Mouse (Mus musculus): ENCODE data around the gene Taz. TPM values are rescaled to one million over a fixed set of nuclear protein-coding genes. Genes with fewer than 3 reads are reported as not detected.
A peak's percentile ranks its signal among the peaks of the same experiment; 100 is the strongest.

Gene Taz
- 43.2 and 52.9 TPM in 2 replicates for polyA plus RNA-seq (2011; ENCODE audit: insufficient read length, low read depth, missing spikeins)

DNA sequence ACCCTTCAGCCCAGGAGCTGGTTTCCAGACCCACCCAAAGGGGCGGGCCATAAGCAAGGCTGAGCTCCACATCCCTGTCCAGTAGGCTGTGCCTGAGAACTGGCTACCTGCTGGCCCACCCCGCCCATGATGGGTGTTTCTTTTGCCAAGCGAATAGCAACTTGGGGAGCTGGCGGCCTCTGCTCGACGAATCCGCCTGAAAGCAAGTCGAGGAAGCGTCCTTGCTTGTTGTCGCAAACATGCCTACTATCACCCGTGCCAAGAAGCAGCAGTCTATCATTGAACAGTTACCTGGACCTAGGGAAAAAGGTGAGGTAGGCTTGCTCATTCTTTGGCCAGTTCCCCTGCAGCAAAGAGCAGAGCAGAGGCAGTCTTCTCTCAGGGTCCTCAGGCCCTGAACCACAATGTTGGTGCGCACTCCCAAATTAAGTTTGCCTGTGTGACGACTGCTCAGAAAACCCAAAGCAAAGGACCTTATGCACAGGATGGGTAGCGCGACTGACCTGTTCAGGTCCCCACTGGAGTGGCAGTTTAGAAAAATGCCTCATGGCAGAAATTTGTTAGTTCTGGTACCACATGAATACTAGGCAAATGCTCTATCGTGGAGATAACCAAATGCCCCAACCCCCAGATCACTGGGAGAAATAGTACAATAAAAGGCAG lies at the start of gene Taz, which contains the start of gene Dnase1l1:
Gene Taz (plus strand): TSS at position 181 of the 663 bp plus-strand sequence.
Gene Dnase1l1 (minus strand): TSS at position 606 of the 663 bp plus-strand sequence.
- TF ChIP-seq POLR2A (IDR thresholded peaks at IDR 0.05; ENCODE audit: low read depth, low read length) (peak; percentile 65), CTCF (IDR thresholded peaks at IDR 0.05; ENCODE audit: borderline replicate concordance, insufficient read depth, low read length) (no peak)
- no peaks in the 10 kb centered on the region for H3K4me1 ChIP-seq (ENCODE audit: control insufficient read depth, insufficient read depth, low read length)
- peak within 1 kb of the TSS; percentile 86 for H3K27ac ChIP-seq (ENCODE audit: insufficient read depth, low read length)
- H3K4me3 ChIP-seq (ENCODE audit: insufficient read depth, low read length) = peak within 1 kb of the TSS; percentile 87

DNA sequence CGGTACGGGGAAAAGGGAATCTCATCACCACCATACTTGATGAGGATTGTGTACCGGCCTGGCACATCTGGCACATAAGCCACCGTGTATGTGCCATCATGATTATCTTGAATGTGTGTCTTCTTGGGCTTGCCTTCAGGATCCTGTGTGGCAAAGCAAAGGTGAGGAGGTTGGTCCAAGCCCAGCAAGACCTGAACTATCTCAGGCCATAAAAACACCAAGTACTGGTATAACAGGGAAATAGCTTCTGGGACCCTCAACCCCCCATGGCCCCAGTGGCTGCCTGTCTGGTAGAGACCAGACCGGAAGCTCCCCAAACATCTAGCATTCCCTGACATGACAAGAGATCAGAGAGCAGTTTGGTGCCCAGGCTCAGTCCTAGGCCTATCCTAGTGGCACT lies 48.5 kb upstream of the Taz start:
- TF ChIP-seq POLR2A (IDR thresholded peaks at IDR 0.05; ENCODE audit: low read depth, low read length) (no peak), CTCF (IDR thresholded peaks at IDR 0.05; ENCODE audit: borderline replicate concordance, insufficient read depth, low read length) (no peak)
- Histone ChIP-seq H3K4me1 (ENCODE audit: control insufficient read depth, insufficient read depth, low read length) (no peaks in the 10 kb centered on the region), H3K27ac (ENCODE audit: insufficient read depth, low read length) (no peak overlapping the region), H3K4me3 (ENCODE audit: insufficient read depth, low read length) (no peak overlapping the region)

DNA sequence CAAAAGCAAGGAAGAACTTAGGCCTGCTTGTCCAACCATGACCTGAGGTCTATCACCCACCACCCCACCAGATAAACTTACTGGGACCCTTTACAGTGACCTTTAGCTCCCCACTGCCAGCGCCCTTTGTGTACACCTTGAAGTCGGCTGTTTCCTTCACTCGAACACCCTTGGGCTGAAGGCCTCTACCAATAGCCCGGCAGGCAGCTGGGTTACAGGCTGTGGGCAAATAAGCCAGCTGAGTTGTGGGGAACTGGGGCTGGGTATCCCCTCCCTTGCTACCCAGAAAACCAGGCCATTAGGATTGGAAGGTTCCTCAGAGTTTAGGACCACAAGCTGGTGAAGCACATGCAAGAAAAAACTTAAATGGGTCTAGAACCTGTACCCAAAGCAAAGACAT lies 41.4 kb upstream of the Taz start:
- no peaks in the 10 kb centered on the region; the same call in 1 of the 2 replicates for H3K4me1 ChIP-seq (ENCODE audit: control insufficient read depth, insufficient read depth, low read length)
- H3K4me3 ChIP-seq (ENCODE audit: insufficient read depth, low read length) = no peak overlapping the region
- H3K27ac ChIP-seq (ENCODE audit: insufficient read depth, low read length) = no peak overlapping the region
- TF ChIP-seq POLR2A (IDR thresholded peaks at IDR 0.05; ENCODE audit: low read depth, low read length) = no peak
- no peak for TF ChIP-seq CTCF (IDR thresholded peaks at IDR 0.05; ENCODE audit: borderline replicate concordance, insufficient read depth, low read length)

DNA sequence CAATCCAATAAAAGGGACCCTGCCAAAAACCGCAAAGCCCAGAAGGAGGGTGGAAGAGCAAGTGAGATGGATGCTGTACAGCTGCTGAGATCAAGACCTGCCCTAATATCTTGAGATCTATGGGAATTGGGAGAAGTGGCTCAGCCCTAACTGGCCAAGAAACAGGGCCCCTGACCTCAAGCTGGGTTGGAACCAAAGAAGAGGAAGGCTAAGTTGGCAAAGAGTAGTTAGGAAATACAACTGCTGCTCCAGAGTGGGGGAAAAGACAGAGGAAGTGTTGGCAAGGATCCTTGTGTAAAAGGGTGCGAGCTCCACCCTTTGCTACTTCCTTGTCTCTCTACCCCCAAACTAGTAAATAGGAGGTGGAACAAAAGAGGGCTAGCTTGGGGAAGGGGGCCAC lies 38.3 kb upstream of the Taz start:
- H3K4me3 ChIP-seq (ENCODE audit: insufficient read depth, low read length) = peak overlapping the region; percentile 94
- H3K4me1 ChIP-seq (ENCODE audit: control insufficient read depth, insufficient read depth, low read length) = no peaks in the 10 kb centered on the region; the same call in 1 of the 2 replicates
- TF ChIP-seq CTCF (IDR thresholded peaks at IDR 0.05; ENCODE audit: borderline replicate concordance, insufficient read depth, low read length) = no peak
- H3K27ac ChIP-seq (ENCODE audit: insufficient read depth, low read length) = peak overlapping the region; percentile 95

DNA sequence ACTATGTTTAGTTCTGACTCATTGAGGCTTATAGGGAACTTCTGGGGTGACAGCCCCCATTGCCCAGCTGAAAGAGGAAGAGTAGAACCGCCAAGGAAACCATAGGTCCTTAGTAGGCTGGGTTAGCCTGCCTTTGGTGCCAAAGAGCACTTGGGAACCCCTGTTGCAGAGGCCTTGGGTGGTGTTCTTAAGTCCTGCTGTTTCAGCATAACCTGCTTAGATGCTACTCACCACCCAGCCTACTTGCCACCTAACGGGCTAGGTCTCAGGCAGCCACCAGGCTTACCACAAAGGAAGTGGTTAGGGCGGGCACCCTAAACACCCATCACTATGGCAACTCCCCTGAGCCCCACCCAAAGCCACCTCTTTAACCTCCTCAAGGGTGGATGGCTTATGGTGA lies 37.9 kb upstream of the Taz start:
- peak overlapping the region; percentile 94 for H3K4me3 ChIP-seq (ENCODE audit: insufficient read depth, low read length)
- no peak for TF ChIP-seq CTCF (IDR thresholded peaks at IDR 0.05; ENCODE audit: borderline replicate concordance, insufficient read depth, low read length)
- TF ChIP-seq POLR2A (IDR thresholded peaks at IDR 0.05; ENCODE audit: low read depth, low read length) = no peak
- H3K27ac ChIP-seq (ENCODE audit: insufficient read depth, low read length) = peak overlapping the region; percentile 95
- H3K4me1 ChIP-seq (ENCODE audit: control insufficient read depth, insufficient read depth, low read length) = no peaks in the 10 kb centered on the region; the same call in 1 of the 2 replicates

DNA sequence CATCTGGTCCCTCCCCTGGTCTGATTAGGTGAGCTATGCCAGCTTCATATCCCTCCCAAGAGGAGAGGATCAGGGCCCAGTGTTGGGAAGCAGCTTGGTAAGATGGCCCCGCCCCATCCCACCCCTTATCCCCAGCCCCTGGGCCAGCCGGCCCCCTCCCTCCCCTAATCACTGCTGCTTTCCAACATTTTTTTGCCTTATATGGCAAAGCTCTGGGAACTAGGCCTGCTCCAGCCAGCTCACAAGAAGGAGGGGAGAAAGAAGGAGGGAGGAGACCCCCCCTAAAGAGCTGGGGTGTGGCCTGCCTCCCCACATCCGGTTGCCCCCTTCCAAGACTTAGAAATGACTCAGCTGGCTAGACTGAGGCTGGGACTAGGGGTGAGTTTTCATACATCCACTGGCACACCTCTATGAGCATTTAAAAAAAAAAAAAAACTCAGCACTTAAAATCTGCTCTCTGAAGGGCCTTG lies 37.1 kb upstream of the Taz start:
- H3K4me1 ChIP-seq (ENCODE audit: control insufficient read depth, insufficient read depth, low read length) = no peaks in the 10 kb centered on the region; the same call in 1 of the 2 replicates
- TF ChIP-seq CTCF (IDR thresholded peaks at IDR 0.05; ENCODE audit: borderline replicate concordance, insufficient read depth, low read length) = no peak
- peak overlapping the region; percentile 94 for H3K4me3 ChIP-seq (ENCODE audit: insufficient read depth, low read length)
- peak overlapping the region; percentile 95 for H3K27ac ChIP-seq (ENCODE audit: insufficient read depth, low read length)

DNA sequence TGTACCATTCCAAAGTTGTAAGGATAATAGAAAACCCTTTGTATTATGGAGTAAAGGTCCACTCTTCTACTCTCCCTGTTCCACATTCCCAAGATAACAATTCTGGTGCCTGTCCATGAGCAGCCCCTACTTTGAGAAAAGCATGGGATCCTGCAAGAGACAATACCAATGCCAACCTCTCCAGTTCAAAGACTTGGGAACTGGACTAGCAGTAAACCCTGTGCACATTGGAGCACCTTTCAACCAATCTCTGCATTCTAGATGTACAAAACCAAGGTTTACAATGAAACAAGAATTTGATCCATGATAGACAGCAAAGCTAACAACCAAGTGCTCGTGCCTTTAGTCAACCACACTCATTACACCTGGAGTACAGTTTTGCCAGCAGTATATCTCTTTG lies 36.6 kb upstream of the Taz start:
- TF ChIP-seq CTCF (IDR thresholded peaks at IDR 0.05; ENCODE audit: borderline replicate concordance, insufficient read depth, low read length) = no peak
- TF ChIP-seq POLR2A (IDR thresholded peaks at IDR 0.05; ENCODE audit: low read depth, low read length) = no peak
- H3K4me1 ChIP-seq (ENCODE audit: control insufficient read depth, insufficient read depth, low read length) = peaks cover 1% of the 10 kb centered on the region; the same call in 1 of the 2 replicates
- peak overlapping the region; percentile 94 for H3K27ac ChIP-seq (ENCODE audit: insufficient read depth, low read length)
- peak overlapping the region; percentile 94 for H3K4me3 ChIP-seq (ENCODE audit: insufficient read depth, low read length)

DNA sequence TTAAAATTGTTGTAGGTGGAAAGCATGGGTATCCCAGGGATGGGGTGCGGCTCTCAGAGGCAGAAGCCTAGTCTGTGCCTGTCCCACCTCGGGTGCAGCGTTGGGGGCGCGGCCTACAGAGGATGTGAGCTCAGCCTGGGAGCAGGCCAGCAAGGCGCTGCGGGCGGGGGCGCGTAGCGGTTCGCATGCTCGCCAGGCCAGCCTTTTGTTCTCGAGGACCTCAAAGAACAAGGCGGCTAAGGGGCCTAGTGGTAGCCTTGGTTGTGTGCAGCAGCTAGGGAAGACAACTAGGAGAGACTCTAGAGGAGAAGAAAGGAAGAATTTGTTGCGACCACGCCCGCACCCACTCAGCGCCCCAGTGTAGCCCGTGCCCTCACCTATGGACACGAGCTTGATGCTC lies 36.0 kb upstream of the Taz start:
- TF ChIP-seq CTCF (IDR thresholded peaks at IDR 0.05; ENCODE audit: borderline replicate concordance, insufficient read depth, low read length) (no peak), POLR2A (IDR thresholded peaks at IDR 0.05; ENCODE audit: low read depth, low read length) (no peak)
- H3K4me1 ChIP-seq (ENCODE audit: control insufficient read depth, insufficient read depth, low read length) = peaks cover 2% of the 10 kb centered on the region; the same call in 1 of the 2 replicates
- peak overlapping the region; percentile 94 for H3K4me3 ChIP-seq (ENCODE audit: insufficient read depth, low read length)
- peak overlapping the region; percentile 94 for H3K27ac ChIP-seq (ENCODE audit: insufficient read depth, low read length)

DNA sequence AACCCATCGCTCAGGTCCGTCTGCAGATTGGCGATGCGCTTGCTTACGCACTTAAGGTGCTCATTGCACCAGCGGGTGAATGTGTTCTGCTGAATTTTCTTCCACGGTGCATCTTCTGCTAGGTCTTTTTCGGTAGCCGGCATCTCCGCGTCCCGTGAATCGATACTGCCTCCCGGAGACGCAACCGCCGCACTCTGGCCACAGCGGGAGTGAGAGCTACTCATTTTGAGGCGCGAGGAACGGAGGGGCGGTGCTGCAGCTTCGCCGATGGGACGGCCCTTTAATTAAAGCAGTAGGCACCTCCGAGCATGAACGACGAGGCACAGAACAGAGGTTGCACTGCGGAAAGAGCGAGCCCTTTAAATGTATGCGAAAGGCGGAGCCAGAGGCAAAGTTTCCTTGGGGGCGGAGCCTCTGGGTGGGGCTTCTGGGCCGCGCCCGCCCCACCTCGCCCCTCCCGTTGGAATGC lies 35.5 kb upstream of the Taz start:
- peaks cover 2% of the 10 kb centered on the region; the same call in 1 of the 2 replicates for H3K4me1 ChIP-seq (ENCODE audit: control insufficient read depth, insufficient read depth, low read length)
- H3K4me3 ChIP-seq (ENCODE audit: insufficient read depth, low read length) = peak overlapping the region; percentile 94
- TF ChIP-seq POLR2A (IDR thresholded peaks at IDR 0.05; ENCODE audit: low read depth, low read length) (no peak), CTCF (IDR thresholded peaks at IDR 0.05; ENCODE audit: borderline replicate concordance, insufficient read depth, low read length) (no peak)
- H3K27ac ChIP-seq (ENCODE audit: insufficient read depth, low read length) = peak overlapping the region; percentile 94

DNA sequence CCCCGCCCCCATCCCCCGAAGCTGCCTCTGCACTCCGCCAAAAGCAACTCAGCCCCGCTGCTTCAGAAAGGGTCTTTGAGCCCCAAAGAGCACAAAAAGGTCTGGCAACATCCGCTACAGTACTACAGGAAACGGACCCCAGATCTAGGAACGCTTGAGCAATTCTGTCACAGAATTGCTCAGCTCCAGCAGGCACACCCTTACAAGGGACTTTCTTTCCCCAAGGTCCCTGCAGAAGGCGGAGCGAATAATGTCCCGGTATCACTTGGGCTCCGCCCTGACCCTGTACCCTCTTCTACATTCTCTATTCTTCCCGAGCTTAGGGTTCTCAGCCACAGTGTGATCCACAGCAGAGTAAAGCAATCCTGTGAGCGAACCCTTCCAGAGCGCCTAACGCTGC lies 35.0 kb upstream of the Taz start:
- Histone ChIP-seq H3K4me1 (ENCODE audit: control insufficient read depth, insufficient read depth, low read length) (peaks cover 2% of the 10 kb centered on the region; the same call in 1 of the 2 replicates), H3K27ac (ENCODE audit: insufficient read depth, low read length) (peak overlapping the region; percentile 89), H3K4me3 (ENCODE audit: insufficient read depth, low read length) (peak overlapping the region; percentile 52)
- TF ChIP-seq CTCF (IDR thresholded peaks at IDR 0.05; ENCODE audit: borderline replicate concordance, insufficient read depth, low read length) (no peak), POLR2A (IDR thresholded peaks at IDR 0.05; ENCODE audit: low read depth, low read length) (no peak)

Data from embryonic fibroblast, embryonic 13.5 days (primary cell).